Mouse (Mus musculus) cerebellum, adult 2 months (tissue): ENCODE measurements at regions not wholly inside any gene's neighbourhood (a gene's known extent, or its start where the extent isn't known, plus 50 kb on each side); places are given as distances from the start of the nearest gene placed in this dataset.

Experiments
- CTCF ChIP-seq: fragments of 200-500 bp; IDR thresholded peaks from 2 replicates; pipeline ENCODE4 v1.5.1; 2011; ENCODE audit warnings: low read depth, mild to moderate bottlenecking, control low read depth, low read length, moderate library complexity, borderline replicate concordance; ENCODE audit not compliant: insufficient read depth
- POLR2A ChIP-seq: fragments of 200-500 bp; IDR thresholded peaks from 2 replicates; pipeline ENCODE4 v1.6.1; 2011; ENCODE audit warnings: low read length, control low read depth, borderline replicate concordance; ENCODE audit not compliant: insufficient read depth

DNA sequence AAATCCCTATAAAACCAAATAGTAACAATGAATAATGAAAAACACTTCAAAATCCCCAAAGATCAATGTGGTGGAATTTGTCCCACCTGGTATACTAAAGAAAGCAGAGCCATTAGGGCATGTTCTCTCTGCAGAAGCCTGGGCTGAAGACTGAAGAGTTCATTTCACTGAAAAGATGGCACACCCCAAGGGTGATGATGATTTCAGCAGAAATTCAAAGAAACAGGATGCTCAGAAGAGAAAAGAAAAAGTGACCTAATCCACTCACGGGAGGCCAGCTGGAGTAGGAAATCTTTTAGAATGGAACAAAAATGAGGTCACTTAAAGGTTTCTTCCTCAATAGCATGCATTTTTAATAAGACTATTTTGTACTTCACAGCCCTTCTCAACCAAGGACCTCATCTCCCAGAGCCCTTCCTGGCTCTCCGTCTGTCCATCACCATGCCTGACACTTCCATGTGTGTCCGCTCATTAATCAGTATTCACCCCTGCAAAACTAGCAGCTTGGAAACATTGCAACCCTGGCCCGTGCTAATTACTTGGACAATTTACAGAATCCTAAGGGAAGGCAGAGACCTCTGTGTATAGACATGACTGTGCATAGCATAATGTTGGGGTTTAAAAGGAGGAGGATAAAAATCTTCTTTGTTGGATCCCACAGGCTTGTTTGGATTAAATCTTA lies 101.9 kb upstream of the F13a1 start:
- TF ChIP-seq CTCF (no peak), POLR2A (no peak)
